8 mouse cellular contexts compared by ENCODE assay signal in the genomic region with DNA sequence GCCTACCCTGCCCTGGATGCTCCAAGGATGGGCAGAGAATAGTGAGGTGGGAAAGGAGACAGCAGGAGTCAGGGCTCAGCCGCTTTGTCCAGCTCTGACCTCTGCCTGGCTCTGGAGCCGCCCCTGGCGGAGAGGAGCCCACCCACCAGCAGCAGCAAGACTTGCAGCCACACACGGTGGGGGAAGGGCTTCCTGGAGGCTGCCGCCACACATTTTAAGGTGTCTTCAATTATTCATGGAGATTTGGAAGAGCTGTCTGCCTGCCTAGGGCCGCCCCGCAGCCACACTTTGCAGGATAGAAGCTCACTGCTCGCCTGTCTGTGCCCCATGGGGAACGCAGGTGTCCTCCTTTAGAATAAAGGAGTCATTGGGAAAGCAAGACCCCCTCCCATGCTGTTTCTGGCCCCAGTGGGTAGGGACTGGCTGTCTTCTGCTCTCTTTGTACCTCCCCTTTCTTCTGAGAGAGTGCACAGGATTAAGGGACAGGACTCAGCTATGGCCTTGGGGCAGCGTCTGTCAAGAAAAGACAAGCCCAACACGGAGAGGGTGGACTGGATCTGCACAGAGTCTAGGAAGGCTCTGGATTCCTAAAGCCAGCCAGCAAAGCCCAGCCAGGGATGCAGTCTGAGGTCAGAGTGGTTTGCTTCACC.
DNase-seq lines count a peak whose midpoint lies in the region; ATAC-seq and TF ChIP-seq lines count a peak whose summit lies in the region.

No protein-coding gene starts in this region.

- 7% methylated on average over 11 of the region's 11 CpGs for WGBS in forebrain, embryonic 14.5 days
- 2% methylated on average over 11 of the region's 11 CpGs for WGBS in midbrain, embryonic 10.5 days
- WGBS in heart, embryonic 10.5 days, result 5% methylated on average over 11 of the region's 11 CpGs

- peaks cover 14% of the 10 kb centered on the region for H3K4me1 ChIP-seq in forebrain, embryonic 14.5 days (ENCODE audit: control insufficient read depth, insufficient read depth, low read length)
- H3K4me1 ChIP-seq in midbrain, embryonic 10.5 days, result peaks cover 56% of the 10 kb centered on the region
- H3K4me1 ChIP-seq in heart, embryonic 10.5 days, result peaks cover 30% of the 10 kb centered on the region

- intact Hi-C loops in gastrocnemius, adult 2 months (cut with DNase I), result loop anchor here (5.0 kb wide), 1 partner anchor 310 kb away; no protein-coding TSS in a partner anchor
- intact Hi-C loops in left cerebral cortex, postnatal 4 days (cut with DNase I), result loop anchor here (5.0 kb wide), 1 partner anchor 40 kb away; no protein-coding TSS in a partner anchor

- peak; percentile 25; the same call in 1 of the 2 replicates for ATAC-seq in forebrain, embryonic 14.5 days

- peak; percentile 43 for DNase-seq in gastrocnemius, adult 2 months
- no peak for DNase-seq in gastrocnemius, adult 18-20 months (ENCODE audit: low spot score)
- no peak for DNase-seq in forebrain, embryonic 14.5 days (ENCODE audit: low spot score)
- DNase-seq in midbrain, embryonic 10.5 days (ENCODE audit: low spot score), result peak; percentile 71
- peak; percentile 61 for DNase-seq in retina, postnatal 1 day
- DNase-seq in heart, embryonic 10.5 days (ENCODE audit: low spot score), result no peak
- no peak for DNase-seq in left cerebral cortex, postnatal 4 days
- DNase-seq in urinary bladder, adult 18-20 months (ENCODE audit: low spot score in 2 of 2), result no peak

- H3K9ac ChIP-seq in forebrain, embryonic 14.5 days (ENCODE audit: low read length), result no peak overlapping the region

- H3K4me2 ChIP-seq in forebrain, embryonic 14.5 days (ENCODE audit: low read length), result no peak overlapping the region

- no peak overlapping the region for H3K4me3 ChIP-seq in gastrocnemius, adult 2 months
- H3K4me3 ChIP-seq in forebrain, embryonic 14.5 days (ENCODE audit: low read depth, low read length), result no peak overlapping the region
- peak overlapping the region; percentile 36 for H3K4me3 ChIP-seq in midbrain, embryonic 10.5 days
- no peak overlapping the region for H3K4me3 ChIP-seq in heart, embryonic 10.5 days

- no peak overlapping the region for H3K27ac ChIP-seq in gastrocnemius, adult 2 months
- no peak overlapping the region for H3K27ac ChIP-seq in forebrain, embryonic 14.5 days (ENCODE audit: low read depth, low read length)
- peak overlapping the region; percentile 82 for H3K27ac ChIP-seq in midbrain, embryonic 10.5 days (replicated peaks)
- H3K27ac ChIP-seq in heart, embryonic 10.5 days, result no peak overlapping the region; the same call in 1 of the 2 replicates

- no peak for TF ChIP-seq CTCF in gastrocnemius, adult 2 months (IDR thresholded peaks at IDR 0.05)

- no peaks in the 10 kb centered on the region for H3K36me3 ChIP-seq in forebrain, embryonic 14.5 days (ENCODE audit: control insufficient read depth, insufficient read depth, low read length)
- no peaks in the 10 kb centered on the region for H3K36me3 ChIP-seq in midbrain, embryonic 10.5 days
- no peaks in the 10 kb centered on the region for H3K36me3 ChIP-seq in heart, embryonic 10.5 days

- H3K27me3 ChIP-seq in forebrain, embryonic 14.5 days (replicated peaks; ENCODE audit: control insufficient read depth, insufficient read depth, low read length), result no peaks in the 10 kb centered on the region
- peaks cover 9% of the 10 kb centered on the region for H3K27me3 ChIP-seq in midbrain, embryonic 10.5 days (ENCODE audit: low read depth, poor library complexity, severe bottlenecking)
- H3K27me3 ChIP-seq in heart, embryonic 10.5 days (ENCODE audit: insufficient read depth, poor library complexity, severe bottlenecking), result peaks cover 13% of the 10 kb centered on the region; the same call in 1 of the 2 replicates

- no peaks in the 10 kb centered on the region for H3K9me3 ChIP-seq in forebrain, embryonic 14.5 days (replicated peaks; ENCODE audit: control insufficient read depth, low read length)
- H3K9me3 ChIP-seq in midbrain, embryonic 10.5 days (replicated peaks), result no peaks in the 10 kb centered on the region
- no peaks in the 10 kb centered on the region for H3K9me3 ChIP-seq in heart, embryonic 10.5 days

Comparison
In these comparisons a context has a peak if more than half of its experiments do, and no peak if none do; other contexts are left out.
1. DNase-seq: peak in gastrocnemius, adult 2 months (single experiment), midbrain, embryonic 10.5 days (single experiment) and retina, postnatal 1 day (single experiment); none in gastrocnemius, adult 18-20 months (single experiment), forebrain, embryonic 14.5 days (single experiment), heart, embryonic 10.5 days (single experiment), left cerebral cortex, postnatal 4 days (single experiment) and urinary bladder, adult 18-20 months (0 of 2).